Mouse (Mus musculus) intestine, postnatal 0 days (tissue): ENCODE results near the gene Hopx. TPM values are rescaled to one million over a fixed set of nuclear protein-coding genes. Genes with fewer than 3 reads are reported as not detected.
A peak's percentile ranks its signal among the peaks of the same experiment; 100 is the strongest.
"Not testable (repeated sequence)": the region's sequence is repeated elsewhere in the genome, so short reads cannot be mapped to it uniquely, and the experiment has no call there.

Experiments used
- ATAC-seq: fragments of 200-750 bp; cut with Nextera tagmentation; 2 replicates; pipeline ENCODE4 v1.8.0; 2017; ENCODE audit warnings: mild to moderate bottlenecking, moderate TSS enrichment, moderate library complexity
- H3K27ac ChIP-seq: fragments of 300-500 bp; sonication (generic); 2 replicates; pipeline ENCODE4 v1.5.1; 2014; ENCODE audit warnings: mild to moderate bottlenecking, low read depth, low read length, moderate library complexity
- H3K27me3 ChIP-seq: fragments of 300-500 bp; sonication (generic); replicated peaks from 2 replicates; pipeline ENCODE4 v1.6.1; 2014; ENCODE audit warnings: low read length, mixed read lengths; ENCODE audit not compliant: control insufficient read depth, insufficient read depth
- H3K36me3 ChIP-seq: fragments of 300-500 bp; sonication (generic); 2 replicates; pipeline ENCODE4 v1.6.1; 2014; ENCODE audit warnings: mild to moderate bottlenecking, moderate library complexity; ENCODE audit not compliant: control insufficient read depth, insufficient read depth
- H3K4me1 ChIP-seq: fragments of 300-500 bp; sonication (generic); replicated peaks from 2 replicates; pipeline ENCODE4 v1.6.1; 2014; ENCODE audit warnings: antibody characterized with exemption, low read length, mixed read lengths; ENCODE audit not compliant: control insufficient read depth, insufficient read depth
- H3K4me2 ChIP-seq: fragments of 300-500 bp; sonication (generic); replicated peaks from 2 replicates; pipeline ENCODE4 v1.6.1; 2014; ENCODE audit warnings: low read depth, mild to moderate bottlenecking, moderate library complexity
- H3K4me3 ChIP-seq: fragments of 300-500 bp; sonication (generic); 2 replicates; pipeline ENCODE4 v1.5.1; 2014; ENCODE audit warnings: low read depth, low read length
- H3K9ac ChIP-seq: fragments of 300-500 bp; sonication (generic); 2 replicates; pipeline ENCODE4 v1.6.1; 2014; ENCODE audit warnings: mild to moderate bottlenecking, low read depth, low read length
- H3K9me3 ChIP-seq: fragments of 300-500 bp; sonication (generic); 2 replicates; pipeline ENCODE4 v1.6.1; 2016; ENCODE audit warnings: mixed run types; ENCODE audit not compliant: control insufficient read depth
- CTCF ChIP-seq: sonication (generic); IDR thresholded peaks from 2 replicates; pipeline ENCODE4 v1.5.1; 2016; ENCODE audit warnings: low read depth, mild to moderate bottlenecking, control low read depth, antibody characterized with exemption, moderate library complexity
- WGBS: fragments of 180-500 bp; shearing (Covaris S2); extraction: QIAGEN DNeasy Blood & Tissue Kit; methylation state at CpG from one replicate; pipeline ENCODE4 v1.1.7; 2014; 5-methylcytosine and 5-hydroxymethylcytosine counted together
- polyA plus RNA-seq: library from polyadenylated mRNA; unstranded; fragments of >200 nt; fragmentation: Nextera tagmentation; extraction: Ambion mirVana; gene quantifications from 2 replicates; pipeline ENCODE4 v1.2.1, GENCODE M21; 2015

Gene Hopx
- polyA plus RNA-seq, 1 experiment from 2014 or later, result 10.5 TPM

GRCm38 (mm10) chr5:77099317-77099996 is 15.5 kb downstream of the Hopx start:
- Histone ChIP-seq H3K36me3 (no peaks in the 10 kb centered on the region), H3K27me3 (no peaks in the 10 kb centered on the region), H3K27ac (no peak overlapping the region), H3K4me2 (no peak overlapping the region), H3K9me3 (no peaks in the 10 kb centered on the region), H3K4me3 (no peak overlapping the region), H3K4me1 (peaks cover 3% of the 10 kb centered on the region; the same call in 1 of the 2 replicates), H3K9ac (no peak overlapping the region)
- ATAC-seq, result no peak
- WGBS, result 41% methylated on average over 11 of the region's 11 CpGs
- no peak for TF ChIP-seq CTCF

DNA sequence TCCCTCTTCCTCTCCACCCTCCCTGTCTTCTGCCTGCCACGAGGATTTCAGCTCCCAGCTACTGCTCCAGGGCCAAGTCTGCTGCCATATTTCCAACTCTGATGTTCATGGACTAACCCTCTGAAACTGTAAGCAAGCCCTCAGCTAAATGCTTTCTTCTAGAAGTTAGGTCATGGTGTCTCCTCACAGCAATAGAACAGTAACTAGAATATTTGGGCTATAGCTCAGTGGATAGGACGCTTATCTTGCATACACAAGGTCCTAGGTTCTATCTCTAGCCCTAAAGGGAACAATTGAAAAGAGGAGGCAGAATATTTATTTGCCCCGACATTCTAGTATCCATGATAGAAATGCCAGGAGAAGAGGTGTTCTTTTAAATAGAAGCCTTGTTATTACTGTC is 16.0 kb downstream of the Hopx start:
- no peak for TF ChIP-seq CTCF
- H3K4me3 ChIP-seq, result no peak overlapping the region
- WGBS, result 90% methylated on average over 3 of the region's 3 CpGs
- no peak overlapping the region for H3K4me2 ChIP-seq
- ATAC-seq, result no peak
- no peaks in the 10 kb centered on the region for H3K9me3 ChIP-seq
- H3K27ac ChIP-seq, result no peak overlapping the region
- H3K27me3 ChIP-seq, result no peaks in the 10 kb centered on the region
- H3K9ac ChIP-seq, result no peak overlapping the region
- H3K4me1 ChIP-seq, result peaks cover 3% of the 10 kb centered on the region; the same call in 1 of the 2 replicates
- H3K36me3 ChIP-seq, result no peaks in the 10 kb centered on the region

DNA sequence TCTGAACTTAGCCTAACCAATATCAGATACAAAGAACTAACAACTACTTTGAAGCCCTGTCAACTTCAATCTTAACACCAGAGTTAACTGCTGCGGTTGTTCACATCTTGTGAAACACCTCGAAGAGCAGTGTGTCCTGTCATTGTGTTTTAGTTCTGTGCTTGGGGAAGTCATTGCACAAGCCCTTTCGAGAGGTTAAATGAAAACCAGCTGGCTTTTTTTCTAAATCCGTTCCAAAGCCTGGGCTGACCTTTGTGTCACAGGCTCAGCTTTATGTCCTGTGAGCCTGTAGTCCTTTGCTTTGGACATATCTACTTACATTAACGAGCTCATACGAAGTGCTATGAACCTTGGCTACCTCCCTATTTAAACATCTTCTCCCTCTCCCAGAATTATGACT is 17.2 kb downstream of the Hopx start:
- no peak overlapping the region for H3K4me3 ChIP-seq
- H3K27me3 ChIP-seq, result no peaks in the 10 kb centered on the region
- no peak overlapping the region for H3K4me2 ChIP-seq
- no peak for TF ChIP-seq CTCF
- ATAC-seq, result no peak
- no peak overlapping the region for H3K9ac ChIP-seq
- no peak overlapping the region for H3K27ac ChIP-seq
- WGBS, result 29% methylated on average over 6 of the region's 6 CpGs
- H3K36me3 ChIP-seq, result no peaks in the 10 kb centered on the region
- no peaks in the 10 kb centered on the region; the same call in 1 of the 2 replicates for H3K4me1 ChIP-seq
- no peaks in the 10 kb centered on the region for H3K9me3 ChIP-seq

GRCm38 (mm10) chr5:77096194-77096593 is 18.7 kb downstream of the Hopx start:
- H3K4me1 ChIP-seq, H3K27me3 ChIP-seq, H3K4me2 ChIP-seq, H3K9ac ChIP-seq, H3K4me3 ChIP-seq, H3K36me3 ChIP-seq, H3K9me3 ChIP-seq, ATAC-seq, H3K27ac ChIP-seq: not testable (repeated sequence)
- 96% methylated on average over 3 of the region's 3 CpGs for WGBS

- under 1% methylated on average over 68 of the region's 69 CpGs for WGBS
- H3K4me3 ChIP-seq, result peak overlapping the region; percentile 60
- no peaks in the 10 kb centered on the region for H3K27me3 ChIP-seq
- H3K9me3 ChIP-seq, result no peaks in the 10 kb centered on the region
- H3K4me1 ChIP-seq, result no peaks in the 10 kb centered on the region; the same call in 1 of the 2 replicates
- peak overlapping the region; percentile 44; the same call in 1 of the 2 replicates for H3K9ac ChIP-seq
- ATAC-seq, result peak; percentile 88
- peak; percentile 14 for TF ChIP-seq CTCF
- peak overlapping the region; percentile 58 for H3K27ac ChIP-seq
- peak overlapping the region; percentile 96 for H3K4me2 ChIP-seq
- no peaks in the 10 kb centered on the region for H3K36me3 ChIP-seq
Measured at GRCm38 (mm10) chr5:77094510-77095491, 20.1 kb downstream of the Hopx start.

- Histone ChIP-seq H3K4me1 (no peaks in the 10 kb centered on the region; the same call in 1 of the 2 replicates), H3K27ac (no peak overlapping the region), H3K4me2 (peak overlapping the region; percentile 96), H3K4me3 (peak overlapping the region; percentile 60), H3K9ac (0 out of 2 replicates have a peak overlapping the region, but pooled peaks have one; percentile 44), H3K27me3 (no peaks in the 10 kb centered on the region), H3K36me3 (no peaks in the 10 kb centered on the region), H3K9me3 (no peaks in the 10 kb centered on the region)
- no peak for ATAC-seq
- 33% methylated on average over 8 of the region's 8 CpGs for WGBS
- TF ChIP-seq CTCF, result no peak
Measured at GRCm38 (mm10) chr5:77093961-77094360, 21.0 kb downstream of the Hopx start.
